Mouse (Mus musculus): ENCODE measurements around the gene Cdh3. TPM values are rescaled to one million over a fixed set of nuclear protein-coding genes. Genes with fewer than 3 reads are reported as not detected.
"Not testable (repeated sequence)": the region's sequence is repeated elsewhere in the genome, so short reads cannot be mapped to it uniquely, and the experiment has no call there.

Gene Cdh3
- polyA plus RNA-seq, 1 experiment = 33.3 TPM

DNA sequence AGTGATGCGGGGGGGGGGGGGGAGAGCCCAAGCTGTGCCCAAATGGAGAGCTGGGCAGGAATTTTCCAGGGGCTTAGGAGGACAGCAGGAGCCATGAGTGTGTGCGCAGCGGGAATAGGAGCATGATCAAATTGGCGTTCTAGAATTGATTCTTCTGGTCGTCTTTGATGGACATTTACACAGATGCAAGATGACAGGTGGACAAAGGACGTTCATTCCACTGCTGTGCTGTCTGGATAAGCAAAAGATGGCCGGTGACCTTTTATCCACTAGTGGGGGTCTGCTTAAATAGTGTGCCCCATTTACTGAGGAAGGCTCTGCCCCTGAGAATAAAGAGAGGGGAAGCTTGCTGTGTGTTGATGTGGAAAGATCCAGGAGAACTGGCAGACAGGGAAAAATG lies 58.3 kb downstream of the Cdh3 start:
- Histone ChIP-seq H3K9ac (ENCODE audit: low read depth, poor library complexity, severe bottlenecking) (no peak overlapping the region), H3K9me3 (replicated peaks; ENCODE audit: control insufficient read depth, insufficient read depth, low read length, poor library complexity, severe bottlenecking) (no peaks in the 10 kb centered on the region), H3K27me3 (ENCODE audit: control insufficient read depth, insufficient read depth, low read length, poor library complexity, severe bottlenecking) (no peaks in the 10 kb centered on the region), H3K36me3 (ENCODE audit: control insufficient read depth, insufficient read depth, low read length, poor library complexity, severe bottlenecking) (no peaks in the 10 kb centered on the region), H3K27ac (ENCODE audit: insufficient read depth, low read length) (no peak overlapping the region), H3K4me1 (ENCODE audit: control insufficient read depth, insufficient read depth, low read length) (peaks cover 2% of the 10 kb centered on the region), H3K4me3 (ENCODE audit: low read depth, low read length) (no peak overlapping the region)
- TF ChIP-seq CTCF (IDR thresholded peaks at IDR 0.05; ENCODE audit: low read depth, low read length) (no peak), POLR2A (IDR thresholded peaks at IDR 0.05; ENCODE audit: insufficient read depth, low read length) (no peak), EP300 (IDR thresholded peaks at IDR 0.05; ENCODE audit: insufficient read depth, low read depth, low read length) (no peak)

DNA sequence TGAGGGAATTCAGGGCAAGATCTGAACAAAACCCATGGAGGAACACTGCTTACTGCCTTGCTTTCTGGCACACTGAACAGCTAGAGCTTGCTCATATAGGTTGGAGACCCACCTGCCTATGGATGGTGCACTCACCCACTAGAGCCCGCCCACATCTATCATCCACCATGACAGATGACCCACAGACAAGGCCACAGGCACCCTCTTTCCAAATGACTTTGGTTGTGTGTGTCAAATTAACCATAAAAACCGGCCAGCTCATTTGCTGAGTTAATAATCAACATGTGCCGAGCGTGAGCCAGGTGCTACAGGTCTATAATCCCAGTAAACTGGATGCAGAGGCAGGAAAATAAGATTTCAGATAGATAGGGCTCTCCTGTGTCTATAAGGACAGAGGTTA lies 59.7 kb downstream of the Cdh3 start:
- no peak for TF ChIP-seq CTCF (IDR thresholded peaks at IDR 0.05; ENCODE audit: low read depth, low read length)
- Histone ChIP-seq H3K4me1 (ENCODE audit: control insufficient read depth, insufficient read depth, low read length) (no peaks in the 10 kb centered on the region), H3K36me3 (ENCODE audit: control insufficient read depth, insufficient read depth, low read length, poor library complexity, severe bottlenecking) (no peaks in the 10 kb centered on the region), H3K4me3 (ENCODE audit: low read depth, low read length) (no peak overlapping the region), H3K9ac (ENCODE audit: low read depth, poor library complexity, severe bottlenecking) (no peak overlapping the region), H3K27ac (ENCODE audit: insufficient read depth, low read length) (no peak overlapping the region), H3K9me3 (replicated peaks; ENCODE audit: control insufficient read depth, insufficient read depth, low read length, poor library complexity, severe bottlenecking) (no peaks in the 10 kb centered on the region), H3K27me3 (ENCODE audit: control insufficient read depth, insufficient read depth, low read length, poor library complexity, severe bottlenecking) (no peaks in the 10 kb centered on the region)

DNA sequence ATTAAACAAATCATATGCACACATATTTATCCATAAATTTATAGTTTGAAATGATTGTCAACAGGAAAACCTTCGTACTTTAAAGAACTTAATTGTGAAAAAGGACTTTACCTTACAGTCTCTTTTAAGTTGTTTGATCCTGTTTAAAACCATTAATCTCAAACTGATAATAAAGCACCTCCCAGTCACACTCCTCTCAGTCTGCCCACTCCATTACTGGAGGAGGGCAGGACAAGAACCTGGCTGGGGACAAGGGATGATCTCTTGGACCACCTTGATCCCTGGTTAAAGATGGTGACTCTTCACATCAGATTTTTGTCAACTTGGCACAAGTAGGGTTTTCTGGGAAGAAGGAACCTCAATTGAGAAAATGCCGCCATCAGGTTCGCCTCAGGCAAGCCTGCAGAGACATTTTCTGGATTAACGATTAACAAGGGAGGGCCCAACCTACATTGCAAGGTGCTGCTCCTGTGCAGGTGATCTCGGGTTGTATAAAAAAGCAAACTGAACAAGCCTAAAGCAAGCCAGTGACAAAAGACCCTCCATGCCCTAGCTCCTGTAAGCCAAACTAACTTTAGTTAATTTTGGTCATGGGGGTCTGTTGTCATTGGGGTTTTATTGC lies 61.0 kb downstream of the Cdh3 start:
- Histone ChIP-seq H3K36me3 (ENCODE audit: control insufficient read depth, insufficient read depth, low read length, poor library complexity, severe bottlenecking) (no peaks in the 10 kb centered on the region), H3K9ac (ENCODE audit: low read depth, poor library complexity, severe bottlenecking) (no peak overlapping the region), H3K27ac (ENCODE audit: insufficient read depth, low read length) (no peak overlapping the region), H3K9me3 (replicated peaks; ENCODE audit: control insufficient read depth, insufficient read depth, low read length, poor library complexity, severe bottlenecking) (no peaks in the 10 kb centered on the region), H3K4me1 (ENCODE audit: control insufficient read depth, insufficient read depth, low read length) (no peaks in the 10 kb centered on the region), H3K4me3 (ENCODE audit: low read depth, low read length) (no peak overlapping the region), H3K27me3 (ENCODE audit: control insufficient read depth, insufficient read depth, low read length, poor library complexity, severe bottlenecking) (no peaks in the 10 kb centered on the region)
- no peak for TF ChIP-seq POLR2A (IDR thresholded peaks at IDR 0.05; ENCODE audit: insufficient read depth, low read length)
- TF ChIP-seq CTCF (IDR thresholded peaks at IDR 0.05; ENCODE audit: low read depth, low read length) = no peak
- no peak for TF ChIP-seq EP300 (IDR thresholded peaks at IDR 0.05; ENCODE audit: insufficient read depth, low read depth, low read length)

DNA sequence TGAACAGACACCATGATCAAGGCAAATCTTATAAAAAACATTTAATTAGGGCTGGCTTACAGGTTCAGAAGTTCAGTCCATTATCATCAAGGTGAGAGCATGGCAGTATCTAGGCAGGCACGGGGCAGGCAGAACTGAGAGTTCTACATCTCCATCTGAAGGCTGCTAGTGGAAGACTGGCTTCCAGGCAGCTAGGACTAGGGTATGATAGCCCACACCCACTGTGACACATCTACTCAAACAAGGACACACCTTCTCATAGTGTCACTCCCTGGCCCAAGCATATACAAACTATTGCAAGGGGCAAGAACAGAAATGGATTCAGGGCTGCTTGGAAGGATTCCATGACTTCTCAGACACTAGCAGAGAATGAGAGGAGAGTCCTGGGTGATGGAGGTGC lies 61.5 kb downstream of the Cdh3 start:
- not testable (repeated sequence) for H3K27ac ChIP-seq (ENCODE audit: insufficient read depth, low read length); H3K4me3 ChIP-seq (ENCODE audit: low read depth, low read length); H3K36me3 ChIP-seq (ENCODE audit: control insufficient read depth, insufficient read depth, low read length, poor library complexity, severe bottlenecking)

DNA sequence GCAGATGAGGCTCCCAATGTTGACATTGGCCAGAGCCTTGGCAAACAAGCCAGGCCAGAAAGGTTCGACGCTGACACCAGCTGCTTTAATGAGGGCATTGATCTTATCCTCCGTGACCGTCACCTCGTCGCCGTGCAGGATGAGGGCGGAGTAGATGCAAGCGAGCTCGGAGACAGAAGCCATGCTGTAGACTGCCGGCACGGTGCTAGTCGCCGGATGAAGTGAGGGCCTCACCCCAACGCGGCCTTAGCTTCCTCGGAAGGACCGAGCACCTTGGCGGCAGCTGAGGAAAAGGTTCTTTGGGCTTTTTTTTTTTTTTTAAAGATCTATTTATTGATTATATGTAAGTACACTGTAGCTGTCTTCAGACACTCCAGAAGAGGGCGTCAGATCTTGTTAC lies 62.5 kb downstream of the Cdh3 start, which contains the start of gene Gm10073:
TSS of gene Gm10073 (minus strand) at position 294 of the 400 bp plus-strand sequence.
- H3K9me3 ChIP-seq (replicated peaks; ENCODE audit: control insufficient read depth, insufficient read depth, low read length, poor library complexity, severe bottlenecking); H3K36me3 ChIP-seq (ENCODE audit: control insufficient read depth, insufficient read depth, low read length, poor library complexity, severe bottlenecking); H3K4me1 ChIP-seq (ENCODE audit: control insufficient read depth, insufficient read depth, low read length); H3K27me3 ChIP-seq (ENCODE audit: control insufficient read depth, insufficient read depth, low read length, poor library complexity, severe bottlenecking); H3K9ac ChIP-seq (ENCODE audit: low read depth, poor library complexity, severe bottlenecking); H3K27ac ChIP-seq (ENCODE audit: insufficient read depth, low read length): not testable (repeated sequence)
- H3K4me3 ChIP-seq (ENCODE audit: low read depth, low read length) = peak within 1 kb of the TSS; percentile 17

More for the DNA sequence above, 61.5 kb downstream of the Cdh3 start:
- H3K9me3 ChIP-seq (replicated peaks; ENCODE audit: control insufficient read depth, insufficient read depth, low read length, poor library complexity, severe bottlenecking); H3K9ac ChIP-seq (ENCODE audit: low read depth, poor library complexity, severe bottlenecking); H3K4me1 ChIP-seq (ENCODE audit: control insufficient read depth, insufficient read depth, low read length); H3K27me3 ChIP-seq (ENCODE audit: control insufficient read depth, insufficient read depth, low read length, poor library complexity, severe bottlenecking): not testable (repeated sequence)

DNA sequence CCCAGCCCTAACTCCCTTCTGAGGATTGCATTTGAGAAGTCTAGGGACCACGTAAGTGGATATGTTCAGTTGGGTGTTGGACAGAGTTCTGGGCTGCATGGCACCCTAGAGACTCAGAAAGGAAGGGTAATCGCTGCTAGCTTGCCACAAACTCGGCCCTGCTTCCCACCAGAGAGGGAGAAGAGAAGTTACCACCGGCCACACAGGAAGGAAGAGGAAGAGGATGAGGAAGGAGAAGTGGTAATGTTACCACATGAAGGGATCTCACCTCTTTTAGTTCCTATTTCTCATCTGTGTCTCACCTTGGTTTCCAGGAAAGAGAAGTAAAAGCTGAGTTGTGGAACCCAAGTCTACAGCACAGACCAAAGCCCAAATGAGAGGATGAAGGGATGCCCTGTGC lies 63.6 kb downstream of the Cdh3 start:
- no peaks in the 10 kb centered on the region for H3K9me3 ChIP-seq (replicated peaks; ENCODE audit: control insufficient read depth, insufficient read depth, low read length, poor library complexity, severe bottlenecking)
- H3K9ac ChIP-seq (ENCODE audit: low read depth, poor library complexity, severe bottlenecking) = no peak overlapping the region
- peaks cover 2% of the 10 kb centered on the region for H3K4me1 ChIP-seq (ENCODE audit: control insufficient read depth, insufficient read depth, low read length)
- no peak overlapping the region for H3K27ac ChIP-seq (ENCODE audit: insufficient read depth, low read length)
- TF ChIP-seq CTCF (IDR thresholded peaks at IDR 0.05; ENCODE audit: low read depth, low read length) (no peak), POLR2A (IDR thresholded peaks at IDR 0.05; ENCODE audit: insufficient read depth, low read length) (no peak), EP300 (IDR thresholded peaks at IDR 0.05; ENCODE audit: insufficient read depth, low read depth, low read length) (no peak)
- H3K36me3 ChIP-seq (ENCODE audit: control insufficient read depth, insufficient read depth, low read length, poor library complexity, severe bottlenecking) = no peaks in the 10 kb centered on the region
- no peaks in the 10 kb centered on the region for H3K27me3 ChIP-seq (ENCODE audit: control insufficient read depth, insufficient read depth, low read length, poor library complexity, severe bottlenecking)
- no peak overlapping the region for H3K4me3 ChIP-seq (ENCODE audit: low read depth, low read length)
